Mouse (Mus musculus) 3134 (cell line): Measurements from ENCODE around the gene Celf3.

Experiments used
- DNase-seq: peaks from one replicate; pipeline ENCODE4 v3.0.0-alpha.2; 2011; ENCODE audit warnings: low spot score; ENCODE audit not compliant: insufficient read length; ENCODE audit errors: extremely low read depth

The Celf3 gene

GRCm38 (mm10) chr3:94478591-94479169 is 585 bp downstream of the Celf3 start:
- no peak for DNase-seq

- DNase-seq: no peak
Measured at GRCm38 (mm10) chr3:94479564-94479963, 1.5 kb downstream of the Celf3 start.

- DNase-seq: no peak
Measured at GRCm38 (mm10) chr3:94480291-94480884, 2.3 kb downstream of the Celf3 start, which contains the start of gene Riiad1. Gene Riiad1 (minus strand): TSS chr3:94480341.

- no peak for DNase-seq
Measured at GRCm38 (mm10) chr3:94481429-94481828, 3.3 kb downstream of the Celf3 start.

- DNase-seq: no peak
Measured at GRCm38 (mm10) chr3:94482764-94483385, 4.8 kb downstream of the Celf3 start.

GRCm38 (mm10) chr3:94483790-94484439 is 5.8 kb downstream of the Celf3 start:
- DNase-seq: no peak

GRCm38 (mm10) chr3:94485922-94486321 is 7.8 kb downstream of the Celf3 start:
- DNase-seq: no peak

- DNase-seq: peak; percentile 33
Measured at GRCm38 (mm10) chr3:94487581-94487980, 9.5 kb downstream of the Celf3 start.

GRCm38 (mm10) chr3:94497162-94497561 is 19.1 kb downstream of the Celf3 start:
- DNase-seq: no peak

- no peak for DNase-seq
Measured at GRCm38 (mm10) chr3:94502243-94502642, 24.1 kb downstream of the Celf3 start.

- DNase-seq: no peak
Measured at GRCm38 (mm10) chr3:94506664-94507063, 28.6 kb downstream of the Celf3 start.

- no peak for DNase-seq
Measured at GRCm38 (mm10) chr3:94526731-94527130, 48.6 kb downstream of the Celf3 start.

GRCm38 (mm10) chr3:94533968-94534367 is 55.9 kb downstream of the Celf3 start:
- DNase-seq: no peak

- peak; percentile 22 for DNase-seq
Measured at GRCm38 (mm10) chr3:94537187-94537586, 59.1 kb downstream of the Celf3 start.
